Mouse (Mus musculus) cerebellum, adult 11 months (tissue): ENCODE data around the gene 4930404N11Rik.
A peak's percentile ranks its signal among the peaks of the same experiment; 100 is the strongest.

Source experiments
- DNase-seq: peaks from one replicate; pipeline ENCODE4 v3.0.0; 2022

Gene 4930404N11Rik

GRCm38 (mm10) chr10:81379809-81380378, 14.3 kb upstream of the 4930404N11Rik start:
- DNase-seq: no peak

GRCm38 (mm10) chr10:81379183-81379553, 13.6 kb upstream of the 4930404N11Rik start:
- DNase-seq: no peak

DNA sequence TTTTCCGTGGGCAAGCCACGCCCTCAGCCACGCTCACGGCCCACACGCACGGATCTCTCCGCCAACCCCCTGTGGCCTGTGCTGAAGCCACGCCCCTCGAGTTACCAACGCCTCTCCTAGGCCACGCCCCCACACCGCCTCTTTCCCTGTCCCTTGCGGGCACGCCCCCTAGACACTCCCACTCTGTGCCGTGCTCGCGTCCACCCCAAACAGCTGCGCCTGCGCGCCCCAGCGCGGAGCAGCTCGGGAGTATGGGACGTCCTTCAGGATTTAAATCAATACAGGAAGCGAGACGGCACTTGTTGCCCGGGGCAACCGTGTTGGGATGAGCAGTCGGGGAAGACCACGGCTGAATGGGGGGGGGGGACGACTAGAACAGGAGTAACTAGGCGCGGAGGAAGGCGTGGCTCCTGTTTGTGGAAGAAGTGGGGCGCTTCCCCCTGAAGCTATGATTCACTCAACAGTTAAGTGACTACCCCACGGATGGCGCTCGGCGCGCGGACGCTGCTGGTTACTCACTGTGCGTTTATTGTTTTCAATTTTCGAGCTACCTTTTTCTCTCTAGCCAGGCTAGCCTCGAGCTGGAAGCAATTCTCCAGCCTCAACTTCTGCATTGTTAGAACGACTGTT, 13.1 kb upstream of the 4930404N11Rik start:
- peak; percentile 100 for DNase-seq

GRCm38 (mm10) chr10:81377793-81378552, 12.4 kb upstream of the 4930404N11Rik start, which contains the start of gene Fzr1:
Gene Fzr1 (minus strand): TSS chr10:81378516.
- no peak for DNase-seq

DNA sequence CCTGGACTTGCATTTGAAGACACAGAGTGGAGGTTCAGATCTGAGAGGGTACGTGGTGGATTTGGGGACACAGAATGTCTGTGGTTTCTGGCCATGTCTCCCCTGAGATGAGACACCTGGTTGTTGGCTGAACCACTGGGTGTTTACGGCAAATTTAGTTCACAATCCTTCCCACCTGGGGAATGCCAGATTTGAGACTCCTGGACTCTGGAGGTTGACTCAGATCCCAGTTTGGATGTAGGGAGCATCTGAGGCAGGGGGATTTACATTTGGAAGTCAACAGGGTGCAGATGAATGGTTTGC, 11.7 kb upstream of the 4930404N11Rik start:
- DNase-seq: no peak

GRCm38 (mm10) chr10:81376561-81377361, 11.1 kb upstream of the 4930404N11Rik start:
- DNase-seq: no peak

GRCm38 (mm10) chr10:81375322-81375721, 9.7 kb upstream of the 4930404N11Rik start:
- no peak for DNase-seq

- DNase-seq: no peak
Observed at GRCm38 (mm10) chr10:81367207-81367495, 1.5 kb upstream of the 4930404N11Rik start.

DNA sequence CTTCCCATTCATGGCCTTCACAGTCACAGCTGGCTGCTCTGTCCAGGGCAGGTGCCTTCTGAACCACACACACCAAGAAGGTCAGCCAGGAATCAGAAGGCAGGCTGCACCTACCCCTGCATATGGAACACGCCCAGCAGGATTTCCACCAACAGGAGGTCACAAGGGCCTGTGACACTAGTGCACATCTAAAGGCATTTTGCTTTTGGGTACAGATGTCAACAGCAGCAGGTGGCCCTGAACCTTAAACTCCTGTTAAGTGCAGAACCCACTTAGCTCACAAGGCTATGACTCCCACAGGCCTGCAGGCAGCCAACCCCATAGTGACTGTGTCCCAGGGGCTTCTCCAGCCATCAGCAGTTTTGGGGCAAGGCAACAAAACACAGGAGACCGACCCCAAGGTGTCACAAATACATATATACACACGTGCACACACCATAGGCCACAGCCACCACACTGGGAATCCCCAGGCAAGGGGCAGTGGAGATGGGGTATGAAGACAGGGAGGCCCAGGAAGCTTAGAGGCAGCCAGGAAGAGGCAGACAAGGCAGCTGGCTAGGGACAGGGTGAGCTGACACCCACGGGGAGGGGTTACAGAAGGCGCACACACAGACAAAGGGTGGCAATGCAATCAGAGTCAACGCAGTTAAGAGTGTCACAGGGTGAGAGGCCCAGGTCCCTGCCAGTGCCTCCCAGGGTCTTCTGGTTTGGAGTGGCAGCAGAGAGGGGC, 1.0 kb upstream of the 4930404N11Rik start:
- no peak for DNase-seq

- no peak for DNase-seq
Observed at GRCm38 (mm10) chr10:81365073-81365472, 543 bp downstream of the 4930404N11Rik start.

DNA sequence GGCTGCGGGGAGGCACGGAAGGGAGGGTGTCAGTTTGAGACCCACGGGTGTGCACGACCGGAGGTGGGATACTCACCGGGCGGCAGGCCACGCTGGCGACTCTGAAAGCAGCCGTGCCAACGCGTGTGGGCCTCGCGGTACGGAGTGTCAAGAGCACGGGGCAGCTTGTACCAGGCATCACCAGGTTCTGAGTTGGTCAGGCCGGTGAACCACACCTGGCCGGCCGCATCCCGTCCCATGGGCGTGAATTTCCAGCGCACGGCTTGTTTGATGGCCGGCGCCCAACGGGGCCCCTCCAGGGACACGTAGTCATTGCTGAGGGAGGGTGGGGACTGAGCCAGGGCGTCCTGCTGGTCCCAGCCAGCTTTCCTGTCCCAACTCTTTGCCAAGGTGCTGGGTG, 950 bp downstream of the 4930404N11Rik start:
- DNase-seq: no peak

GRCm38 (mm10) chr10:81363436-81364346, 1.9 kb downstream of the 4930404N11Rik start:
- DNase-seq: no peak

- no peak for DNase-seq
Observed at GRCm38 (mm10) chr10:81362336-81362949, 3.2 kb downstream of the 4930404N11Rik start.

DNA sequence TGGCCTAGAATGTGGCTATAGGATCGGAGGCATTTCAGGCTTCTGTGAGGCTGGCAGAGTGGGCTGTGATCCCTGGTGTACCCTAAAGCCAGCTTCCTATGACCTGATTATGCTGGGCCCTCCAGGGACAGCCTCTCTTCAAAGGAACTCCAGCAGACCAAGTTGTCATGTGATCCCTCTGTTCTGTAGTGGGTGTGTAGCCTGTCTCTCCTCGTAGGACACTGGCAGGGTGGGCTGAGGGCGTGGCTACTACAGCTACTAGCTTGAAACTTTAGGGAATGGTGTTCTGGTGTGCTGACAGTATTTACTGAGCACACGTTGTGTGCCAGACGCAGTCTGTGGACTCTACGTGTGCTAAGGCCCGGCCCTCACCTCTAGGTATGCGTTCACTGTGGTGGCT, 4.9 kb downstream of the 4930404N11Rik start:
- no peak for DNase-seq

DNA sequence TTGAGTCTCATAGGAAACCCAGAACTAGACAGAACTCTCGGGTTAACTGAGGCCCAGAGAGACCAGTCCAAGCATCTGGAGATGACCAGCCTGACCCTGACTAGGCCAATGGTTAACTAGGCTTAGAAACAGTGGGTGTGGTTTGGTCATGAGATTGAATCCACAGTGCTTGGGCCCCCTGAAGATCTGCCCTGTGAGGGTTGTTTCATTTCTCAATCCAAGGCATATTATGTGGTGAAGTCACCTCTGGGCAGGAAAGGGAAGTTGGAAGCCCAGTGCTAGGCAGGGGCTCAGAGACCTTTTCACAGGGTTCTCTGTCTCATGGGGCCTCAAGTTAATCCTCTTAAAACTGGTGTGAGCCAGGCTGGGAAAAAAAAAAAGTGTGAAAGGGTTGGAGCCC, 6.8 kb downstream of the 4930404N11Rik start:
- DNase-seq: no peak

GRCm38 (mm10) chr10:81358209-81358608, 7.4 kb downstream of the 4930404N11Rik start:
- no peak for DNase-seq

- DNase-seq: peak; percentile 89
Observed at GRCm38 (mm10) chr10:81356991-81357844, 8.4 kb downstream of the 4930404N11Rik start, which contains the start of gene Mfsd12. Gene Mfsd12 (plus strand): TSS chr10:81357491.

GRCm38 (mm10) chr10:81356352-81356990, 9.1 kb downstream of the 4930404N11Rik start:
- DNase-seq: no peak

DNA sequence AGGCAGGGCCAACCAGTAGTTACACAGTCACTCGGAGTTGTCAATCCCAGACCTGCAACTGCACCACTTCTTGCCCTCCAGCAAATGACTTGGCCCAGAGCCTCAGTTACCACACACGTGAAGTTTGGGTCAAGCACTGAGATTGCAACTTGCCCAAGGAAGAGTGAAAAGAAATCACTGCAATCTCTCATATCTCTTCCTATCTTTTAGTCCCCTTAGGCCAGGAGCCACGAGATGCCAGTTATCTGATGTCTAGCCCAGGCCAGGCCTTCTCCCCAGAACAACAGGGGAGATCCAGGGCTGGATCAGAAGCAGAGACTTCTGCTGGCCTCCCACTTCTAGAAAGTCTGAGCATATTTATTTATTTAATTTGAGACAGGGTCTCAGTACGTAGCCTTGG, 10.1 kb downstream of the 4930404N11Rik start:
- no peak for DNase-seq
